Mouse (Mus musculus) thymus, adult 2 months (tissue): Measurements from ENCODE around the gene Siglecg.

Source experiments
- CTCF ChIP-seq: fragments of 200-500 bp; IDR thresholded peaks from 2 replicates; pipeline ENCODE4 v1.5.1; 2012; ENCODE audit warnings: mild to moderate bottlenecking, control low read depth, low read length, moderate library complexity, borderline replicate concordance; ENCODE audit not compliant: control insufficient read depth, poor library complexity, insufficient read depth; ENCODE audit errors: extremely low read depth
- POLR2A ChIP-seq: fragments of 200-500 bp; IDR thresholded peaks from 2 replicates; pipeline ENCODE4 v1.6.1; 2012; ENCODE audit warnings: mild to moderate bottlenecking, low read length, control low read depth, moderate library complexity; ENCODE audit not compliant: control insufficient read depth, poor library complexity, insufficient read depth; ENCODE audit errors: extremely low read depth

DNA sequence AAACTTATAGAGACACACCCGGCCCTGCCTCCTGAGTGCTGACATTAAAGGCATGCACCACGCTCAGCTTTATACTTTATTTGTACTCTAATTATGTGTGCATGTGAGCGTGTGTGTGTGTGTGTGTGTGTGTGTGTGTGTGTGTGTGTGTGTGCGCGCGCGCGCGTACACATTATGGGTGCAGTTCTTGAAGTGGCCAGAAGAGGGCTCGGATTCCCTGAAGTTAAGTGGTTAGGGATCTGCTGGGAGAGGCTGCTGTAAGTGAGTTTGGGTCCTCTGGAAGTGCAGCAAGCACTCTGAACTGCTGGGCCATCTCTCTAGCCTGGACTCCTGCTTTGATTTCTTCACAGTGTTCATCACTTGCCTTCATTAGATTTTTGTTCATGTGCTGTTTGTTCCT, 9.3 kb downstream of the Siglecg start:
- TF ChIP-seq CTCF (peak; percentile 53; the same call in 1 of the 2 replicates), POLR2A (no peak)
